Mouse (Mus musculus): Measurements from ENCODE around the gene Nt5dc2.

DNA sequence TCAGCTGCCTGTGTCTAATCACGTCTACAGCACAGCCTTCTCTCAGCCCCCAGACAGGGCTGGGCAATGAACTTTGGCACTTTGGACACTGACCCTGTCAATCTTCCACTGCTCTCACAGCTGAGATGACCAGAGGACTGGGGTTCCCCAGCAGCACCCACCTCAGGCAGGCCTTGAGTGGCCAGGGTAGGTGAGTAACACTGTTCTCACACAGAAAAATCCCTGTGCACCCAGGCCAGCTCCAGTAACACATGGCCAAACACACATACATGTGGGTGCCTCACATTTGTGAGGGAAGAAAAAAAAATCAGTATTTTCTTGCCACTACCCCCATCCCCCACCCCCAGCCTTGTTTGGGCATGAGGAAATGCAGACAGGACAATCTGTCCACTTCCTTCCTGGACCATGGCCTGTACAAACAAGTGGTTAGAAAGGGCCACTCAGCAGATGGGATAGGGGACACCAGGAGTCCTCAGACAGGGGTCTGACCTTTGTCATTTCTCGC is 52.0 kb downstream of the Nt5dc2 start:
- no peak for TF ChIP-seq CTCF (IDR thresholded peaks at IDR 0.05; ENCODE audit: low read depth, low read length)
- no peak for TF ChIP-seq POLR2A (IDR thresholded peaks at IDR 0.05; ENCODE audit: insufficient read depth, low read length)
